Mouse (Mus musculus) megakaryocyte, embryonic 14.5 days (primary cell): ENCODE data around the gene Sfrp2. TPM values are rescaled to one million over a fixed set of nuclear protein-coding genes. Genes with fewer than 3 reads are reported as not detected.
A peak's percentile ranks its signal among the peaks of the same experiment; 100 is the strongest.

Experiments
- H3K27me3 ChIP-seq: replicated peaks from 2 replicates; pipeline ENCODE3; 2012; ENCODE audit warnings: inconsistent platforms
- H3K36me3 ChIP-seq: replicated peaks from 2 replicates; pipeline ENCODE3; 2012; ENCODE audit warnings: low read length, inconsistent platforms, mixed read lengths
- H3K4me1 ChIP-seq: 2 replicates; pipeline ENCODE4 v1.6.1; 2012; ENCODE audit warnings: inconsistent platforms
- H3K4me3 ChIP-seq: replicated peaks from 2 replicates; pipeline ENCODE3; 2012; ENCODE audit warnings: moderate library complexity, mild to moderate bottlenecking, inconsistent platforms
- H3K9me3 ChIP-seq: 2 replicates; pipeline ENCODE4 v1.6.1; 2012; ENCODE audit warnings: inconsistent platforms
- FLI1 ChIP-seq: IDR thresholded peaks from 2 replicates; pipeline ENCODE4 v1.6.1; 2012; ENCODE audit warnings: low read length, inconsistent platforms, mixed read lengths
- GATA1 ChIP-seq: IDR thresholded peaks from 3 replicates; pipeline ENCODE4 v1.6.1; 2012; ENCODE audit warnings: mixed read lengths, low read length, inconsistent platforms, borderline replicate concordance
- polyA plus RNA-seq: library from polyadenylated mRNA; stranded (reverse); fragments of >175 nt; gene quantifications from 2 replicates; pipeline ENCODE4 v1.2.3, GENCODE M21; 2012; ENCODE audit warnings: low replicate concordance; ENCODE audit not compliant: insufficient read depth

Gene Sfrp2
- polyA plus RNA-seq, 1 experiment: 0.22 TPM

- H3K4me1 ChIP-seq: peaks cover 25% of the 10 kb centered on the region
- H3K4me3 ChIP-seq: no peak overlapping the region
- H3K27me3 ChIP-seq: peaks cover 55% of the 10 kb centered on the region
- peaks cover 13% of the 10 kb centered on the region for H3K9me3 ChIP-seq
- no peaks in the 10 kb centered on the region for H3K36me3 ChIP-seq
- no peak for TF ChIP-seq FLI1
- no peak for TF ChIP-seq GATA1
These were observed 25.3 kb downstream of the Sfrp2 start for GRCm38 (mm10) chr3:83791444-83791843.

GRCm38 (mm10) chr3:83797098-83797497 lies 31.0 kb downstream of the Sfrp2 start:
- peaks cover 24% of the 10 kb centered on the region for H3K4me1 ChIP-seq
- H3K4me3 ChIP-seq: peak overlapping the region; percentile 81
- peaks cover 16% of the 10 kb centered on the region for H3K27me3 ChIP-seq
- no peaks in the 10 kb centered on the region for H3K36me3 ChIP-seq
- TF ChIP-seq FLI1 (no peak), GATA1 (no peak)
- peaks cover 6% of the 10 kb centered on the region for H3K9me3 ChIP-seq

- Histone ChIP-seq H3K4me3 (peak overlapping the region; percentile 81), H3K27me3 (peaks cover 11% of the 10 kb centered on the region), H3K9me3 (peaks cover 11% of the 10 kb centered on the region), H3K36me3 (no peaks in the 10 kb centered on the region), H3K4me1 (peaks cover 24% of the 10 kb centered on the region)
- TF ChIP-seq GATA1 (no peak), FLI1 (no peak)
These were observed 31.7 kb downstream of the Sfrp2 start for GRCm38 (mm10) chr3:83797828-83798227.

GRCm38 (mm10) chr3:83799486-83799885 lies 33.4 kb downstream of the Sfrp2 start:
- H3K4me1 ChIP-seq: peaks cover 24% of the 10 kb centered on the region
- no peak overlapping the region for H3K4me3 ChIP-seq
- no peaks in the 10 kb centered on the region for H3K36me3 ChIP-seq

GRCm38 (mm10) chr3:83801649-83802155 lies 35.6 kb downstream of the Sfrp2 start:
- Histone ChIP-seq H3K27me3 (peaks cover 6% of the 10 kb centered on the region), H3K36me3 (no peaks in the 10 kb centered on the region), H3K4me3 (no peak overlapping the region), H3K4me1 (peaks cover 13% of the 10 kb centered on the region), H3K9me3 (peaks cover 11% of the 10 kb centered on the region)
- TF ChIP-seq FLI1 (no peak), GATA1 (no peak)

More at GRCm38 (mm10) chr3:83799486-83799885, 33.4 kb downstream of the Sfrp2 start:
- H3K27me3 ChIP-seq: peaks cover 6% of the 10 kb centered on the region
- H3K9me3 ChIP-seq: peaks cover 11% of the 10 kb centered on the region
- TF ChIP-seq FLI1: no peak
- no peak for TF ChIP-seq GATA1

GRCm38 (mm10) chr3:83808483-83808882 lies 42.4 kb downstream of the Sfrp2 start:
- peaks cover 8% of the 10 kb centered on the region for H3K4me1 ChIP-seq
- no peaks in the 10 kb centered on the region for H3K36me3 ChIP-seq
- H3K27me3 ChIP-seq: no peaks in the 10 kb centered on the region
- H3K9me3 ChIP-seq: no peaks in the 10 kb centered on the region
- H3K4me3 ChIP-seq: peak overlapping the region; percentile 31
- TF ChIP-seq GATA1 (no peak), FLI1 (no peak)

GRCm38 (mm10) chr3:83811987-83812386 lies 45.9 kb downstream of the Sfrp2 start:
- H3K27me3 ChIP-seq: no peaks in the 10 kb centered on the region
- H3K36me3 ChIP-seq: no peaks in the 10 kb centered on the region
- peaks cover 8% of the 10 kb centered on the region for H3K4me1 ChIP-seq
- peak overlapping the region; percentile 80 for H3K4me3 ChIP-seq
- no peaks in the 10 kb centered on the region for H3K9me3 ChIP-seq
- TF ChIP-seq FLI1: no peak

GRCm38 (mm10) chr3:83812863-83813262 lies 46.7 kb downstream of the Sfrp2 start:
- H3K4me3 ChIP-seq: no peak overlapping the region
- TF ChIP-seq GATA1 (no peak), FLI1 (no peak)
- H3K27me3 ChIP-seq: no peaks in the 10 kb centered on the region

GRCm38 (mm10) chr3:83816372-83816925 lies 50.3 kb downstream of the Sfrp2 start:
- Histone ChIP-seq H3K4me1 (peaks cover 8% of the 10 kb centered on the region), H3K9me3 (no peaks in the 10 kb centered on the region), H3K27me3 (no peaks in the 10 kb centered on the region), H3K4me3 (no peak overlapping the region), H3K36me3 (no peaks in the 10 kb centered on the region)
- no peak for TF ChIP-seq FLI1

More at GRCm38 (mm10) chr3:83812863-83813262, 46.7 kb downstream of the Sfrp2 start:
- Histone ChIP-seq H3K4me1 (peaks cover 8% of the 10 kb centered on the region), H3K9me3 (no peaks in the 10 kb centered on the region), H3K36me3 (no peaks in the 10 kb centered on the region)

GRCm38 (mm10) chr3:83823774-83824173 lies 57.7 kb downstream of the Sfrp2 start:
- Histone ChIP-seq H3K36me3 (no peaks in the 10 kb centered on the region), H3K4me1 (no peaks in the 10 kb centered on the region), H3K4me3 (no peak overlapping the region), H3K9me3 (peaks cover 14% of the 10 kb centered on the region), H3K27me3 (peaks cover 11% of the 10 kb centered on the region)
- no peak for TF ChIP-seq FLI1
- TF ChIP-seq GATA1: no peak

Other genes starting within 250 kb of the Sfrp2 start
- 0.88 TPM in 1 of 2 replicates, not detected in the other for gene Tlr2, start 75.4 kb downstream of the Sfrp2 start, polyA plus RNA-seq